Mouse (Mus musculus) layer of hippocampus, postnatal 10 days (tissue): ENCODE data around the gene Sim2. TPM values are rescaled to one million over a fixed set of nuclear protein-coding genes. Genes with fewer than 3 reads are reported as not detected.

ENCODE experiments used
- DNase-seq, 2 experiments: peaks; one replicate each; pipeline ENCODE4 v3.0.0; 2021; ENCODE audit warnings: low spot score in 2 of 2
- long read RNA-seq: library from polyadenylated mRNA; stranded (forward); transcript quantifications from one replicate; pipeline ENCODE4 v2.0.0, GENCODE M21; 2023
- total RNA-seq, 2 experiments: library from RNA; stranded (reverse); gene quantifications; 2 replicates each; pipeline ENCODE4 v1.2.3; 2021

The Sim2 gene
- total RNA-seq, result under 1 TPM; 0.09 to 0.65 TPM
- long read RNA-seq, result 0 reads

- no peak for DNase-seq
These were observed at the start of gene Sim2 for GRCm38 (mm10) chr16:94084711-94085602. Gene Sim2, plus strand, starts transcription at chr16:94084931.

DNA sequence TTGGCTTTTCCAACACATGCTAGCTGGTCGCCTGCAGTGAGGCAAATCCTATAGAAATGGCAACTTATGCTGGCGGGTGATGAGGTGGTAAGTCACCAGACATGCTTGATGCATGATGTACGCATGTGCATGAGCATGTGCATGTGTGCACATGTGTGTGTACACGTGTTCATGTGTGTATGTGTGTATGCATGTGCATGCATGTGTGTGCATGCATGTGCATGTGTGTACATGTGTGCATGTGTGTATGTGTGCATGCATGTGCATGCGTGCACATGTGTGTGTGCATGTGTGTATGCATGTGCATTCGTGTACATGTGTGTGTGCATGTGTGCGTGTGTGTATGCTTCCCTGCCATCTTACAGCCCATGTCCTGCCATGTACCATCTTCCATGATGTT is 47.5 kb upstream of the Sim2 start:
- no peak for DNase-seq

DNA sequence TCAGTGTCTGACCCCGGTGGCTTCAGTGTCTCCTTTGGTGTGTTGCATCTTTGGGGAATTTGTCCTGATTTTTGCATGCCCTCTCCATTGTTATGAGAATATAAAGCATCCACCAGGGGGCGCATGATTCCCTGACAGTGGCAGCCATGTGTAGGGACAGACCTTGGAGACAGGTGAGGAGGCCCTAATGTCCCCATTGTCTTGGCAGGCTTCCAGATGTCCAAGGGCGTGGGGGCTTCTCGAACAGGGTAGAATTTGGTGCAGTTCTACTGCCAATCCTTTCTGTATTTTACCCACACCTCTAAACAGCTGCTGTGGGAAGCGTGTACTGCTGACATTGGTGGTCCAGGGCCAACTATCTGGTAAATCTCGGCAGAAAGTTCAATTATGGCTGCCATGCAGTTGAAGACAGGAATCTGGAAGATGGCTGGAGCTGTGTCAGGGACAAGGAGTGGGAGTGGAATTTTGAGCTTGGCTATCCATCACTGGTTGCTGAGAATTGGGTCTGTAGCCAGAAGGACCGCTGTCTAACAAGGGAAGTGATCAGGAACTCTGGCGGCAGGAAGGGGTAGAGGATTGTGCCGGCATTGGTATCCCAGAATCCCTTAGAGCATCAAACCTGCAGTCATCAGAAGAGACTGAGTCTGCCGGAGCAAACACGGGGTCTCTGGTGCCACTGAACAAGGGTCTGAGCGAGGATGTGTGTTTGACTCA is 46.3 kb upstream of the Sim2 start:
- peak; percentile 58 to 62 for DNase-seq

DNA sequence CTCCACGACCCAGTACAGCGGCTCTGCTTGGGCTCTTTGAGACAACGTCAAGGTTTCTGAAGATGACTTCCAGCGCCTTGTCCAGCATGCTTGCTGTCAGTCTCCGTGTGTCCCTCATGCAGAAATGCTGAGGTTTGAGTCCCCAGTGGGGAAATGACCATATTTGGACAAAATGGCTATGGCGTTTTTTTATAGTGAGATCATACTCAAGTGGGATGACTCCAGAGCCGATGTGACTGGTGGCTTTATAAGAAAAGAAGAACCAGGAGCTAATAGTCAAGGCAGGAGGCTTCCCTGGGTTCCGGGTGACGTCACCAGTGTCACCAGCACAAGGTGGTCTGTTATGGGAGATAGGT is 45.8 kb upstream of the Sim2 start:
- no peak for DNase-seq

DNA sequence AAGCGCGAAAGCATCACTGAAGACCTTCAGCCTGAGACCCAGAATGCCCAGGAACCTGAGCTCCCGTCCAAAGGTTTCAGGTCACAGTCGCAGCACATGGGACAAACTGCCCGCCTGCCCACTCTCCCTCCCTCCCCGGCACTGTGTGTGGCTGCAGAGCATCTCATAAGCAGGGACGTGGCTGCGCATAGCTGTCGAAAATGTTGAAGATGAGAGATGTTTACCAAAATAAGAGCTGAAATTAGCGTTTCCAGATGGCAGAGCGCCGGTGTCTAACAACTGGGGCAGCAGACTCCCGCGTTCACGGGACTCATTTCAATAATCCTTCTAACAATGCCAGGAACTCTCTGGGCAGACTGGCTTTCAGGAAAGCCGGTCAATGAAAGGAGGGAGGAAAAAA is 44.2 kb upstream of the Sim2 start:
- DNase-seq, result no peak

GRCm38 (mm10) chr16:94041065-94041712 is 43.5 kb upstream of the Sim2 start:
- peak in 1 of 2 experiments; percentile 33 for DNase-seq

DNA sequence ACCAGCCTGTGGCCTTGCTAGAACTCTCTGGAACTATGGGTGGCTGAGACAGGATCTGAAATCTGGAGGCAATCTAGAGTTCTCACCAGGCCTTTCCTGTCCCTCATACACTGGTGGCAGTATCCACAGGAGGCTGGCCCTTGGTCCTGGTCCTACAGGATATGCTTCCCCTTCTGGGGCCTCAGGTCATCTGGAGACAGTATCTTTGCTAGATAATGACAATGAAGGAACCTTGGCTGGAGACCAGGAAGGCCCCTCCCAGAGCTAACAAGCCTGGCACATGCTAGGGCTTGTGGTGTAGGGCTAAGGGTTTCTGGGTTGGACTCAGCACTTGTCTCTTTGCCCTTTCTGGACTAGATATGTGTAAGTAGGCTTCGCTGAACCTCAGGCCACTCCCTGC is 40.9 kb upstream of the Sim2 start:
- no peak for DNase-seq

DNA sequence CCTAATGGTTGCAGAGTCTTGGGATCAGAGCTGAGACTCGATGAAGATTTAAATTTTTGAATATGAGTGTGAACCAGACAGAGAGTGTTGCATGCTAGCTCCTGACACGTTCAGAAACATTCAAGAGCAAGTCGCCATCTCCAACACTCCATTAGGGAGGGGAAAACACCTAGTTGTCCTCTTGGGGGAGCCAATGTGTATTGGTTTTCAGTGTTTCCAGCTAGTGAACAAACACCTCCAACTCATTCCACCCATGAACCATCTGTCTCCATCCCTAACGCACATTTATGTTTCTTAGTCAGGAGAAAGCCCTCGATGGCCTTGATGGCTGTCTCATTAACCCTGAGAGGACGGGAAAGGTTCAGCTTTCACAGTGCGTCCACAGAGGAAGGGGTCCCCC is 39.7 kb upstream of the Sim2 start:
- DNase-seq, result no peak

DNA sequence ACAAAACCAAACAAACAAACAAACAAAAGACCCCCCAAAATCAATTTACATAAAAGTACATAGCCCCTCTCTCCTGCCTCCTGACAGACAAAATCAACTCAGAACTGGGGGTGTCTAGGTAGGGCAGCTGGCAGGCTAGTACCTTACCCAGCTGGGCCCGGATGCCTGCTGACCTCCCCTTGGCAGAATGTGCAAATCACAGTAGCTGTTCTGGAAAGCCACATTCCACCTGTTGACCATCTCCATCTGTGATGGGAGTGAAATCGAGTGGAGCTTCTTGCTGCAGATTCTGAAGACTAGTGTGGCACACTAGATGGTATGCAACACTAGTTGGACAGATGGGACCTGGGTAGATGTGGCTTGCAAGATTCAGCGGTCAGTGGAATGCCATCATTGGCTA is 34.4 kb upstream of the Sim2 start:
- no peak for DNase-seq

- no peak for DNase-seq
These were observed 29.6 kb upstream of the Sim2 start for GRCm38 (mm10) chr16:94055176-94055575.

GRCm38 (mm10) chr16:94055576-94055975 is 29.2 kb upstream of the Sim2 start:
- no peak for DNase-seq

- no peak for DNase-seq
These were observed 24.9 kb upstream of the Sim2 start for GRCm38 (mm10) chr16:94059820-94060219.

DNA sequence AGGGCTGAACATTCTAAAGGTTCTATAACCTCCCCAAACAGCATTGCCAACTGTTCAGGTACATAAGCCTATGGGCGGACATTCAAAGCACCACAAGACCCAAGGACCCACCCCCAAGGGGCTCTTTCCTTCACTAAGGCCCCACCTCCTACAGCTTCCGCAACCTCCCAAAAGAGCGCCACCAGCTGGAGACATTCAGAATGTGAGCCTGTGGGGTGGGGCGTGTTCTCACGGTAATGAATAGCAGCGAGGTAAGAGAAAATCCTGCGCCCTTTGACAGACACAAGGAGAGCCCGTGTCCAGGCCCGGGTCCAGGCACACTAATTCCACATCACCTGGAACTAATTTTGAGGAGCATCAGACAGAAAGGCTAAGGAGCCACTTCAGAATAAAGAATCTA is 20.5 kb upstream of the Sim2 start:
- DNase-seq, result no peak

DNA sequence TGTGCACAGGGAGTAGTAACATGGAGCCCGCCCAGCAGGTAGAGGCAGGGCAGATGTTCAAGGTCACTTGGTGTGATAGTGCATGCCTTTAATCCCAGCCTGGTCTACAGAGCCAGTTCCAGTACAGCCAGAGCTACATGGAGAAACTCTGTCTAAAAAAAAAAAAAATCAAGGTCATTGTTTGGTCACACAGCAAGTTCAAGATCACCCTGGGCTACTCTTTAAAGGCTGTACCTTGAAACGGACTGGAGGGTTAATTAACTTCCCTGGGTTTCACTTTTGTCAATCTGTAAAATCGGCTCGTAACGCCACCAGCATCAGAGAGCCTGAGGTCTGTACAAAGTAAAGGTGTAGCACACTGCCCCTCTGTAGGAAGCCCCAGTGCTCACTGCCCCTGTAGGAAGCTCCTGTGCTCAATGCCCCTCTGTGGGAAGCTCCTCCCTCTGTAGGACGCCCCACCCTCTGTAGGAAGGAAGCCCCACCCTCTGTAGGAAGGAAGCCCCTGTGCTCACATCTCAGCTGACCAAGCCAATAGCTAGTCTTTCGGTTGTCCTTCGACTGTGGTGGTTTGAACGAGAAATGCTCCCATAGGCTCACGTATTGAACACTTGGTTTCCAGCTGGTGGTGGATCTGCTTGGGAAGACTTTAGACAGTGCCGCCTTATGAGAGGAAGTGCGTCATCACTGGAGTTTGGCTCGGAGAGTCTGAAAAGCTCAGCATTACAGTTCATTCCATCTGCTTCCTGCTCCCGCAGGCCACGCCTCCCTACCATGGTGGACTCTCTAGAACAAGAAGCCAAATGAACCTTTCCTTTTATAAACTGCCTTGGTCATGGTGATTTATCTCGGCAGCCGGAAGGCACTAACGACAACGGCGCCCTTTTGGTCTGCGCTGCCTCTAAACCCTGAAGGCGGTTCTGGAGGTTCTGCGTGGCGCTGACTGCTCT is 18.7 kb upstream of the Sim2 start:
- DNase-seq, result no peak

GRCm38 (mm10) chr16:94066771-94067170 is 18.0 kb upstream of the Sim2 start:
- DNase-seq, result no peak

DNA sequence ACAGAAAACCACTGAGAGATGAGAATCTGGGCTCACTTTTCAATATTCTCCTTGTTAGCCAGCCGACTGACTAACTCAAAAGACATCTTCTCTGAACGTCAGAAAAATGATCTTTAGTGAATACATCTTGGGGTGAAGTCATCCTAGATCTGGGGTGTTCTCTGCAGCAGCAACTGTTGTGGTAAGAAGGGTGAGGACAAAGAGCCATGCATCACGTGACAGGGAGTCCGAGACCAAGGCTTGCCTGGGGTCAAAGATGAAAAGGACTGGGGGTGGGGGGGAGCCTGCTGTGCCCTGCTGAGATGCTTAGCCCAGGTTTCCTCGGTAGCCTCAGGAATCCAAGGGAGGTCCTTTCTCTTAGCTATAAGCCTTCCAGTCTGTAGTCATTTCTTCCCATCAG is 17.5 kb upstream of the Sim2 start:
- DNase-seq, result no peak

- no peak for DNase-seq
These were observed 15.7 kb upstream of the Sim2 start for GRCm38 (mm10) chr16:94069061-94069460.

DNA sequence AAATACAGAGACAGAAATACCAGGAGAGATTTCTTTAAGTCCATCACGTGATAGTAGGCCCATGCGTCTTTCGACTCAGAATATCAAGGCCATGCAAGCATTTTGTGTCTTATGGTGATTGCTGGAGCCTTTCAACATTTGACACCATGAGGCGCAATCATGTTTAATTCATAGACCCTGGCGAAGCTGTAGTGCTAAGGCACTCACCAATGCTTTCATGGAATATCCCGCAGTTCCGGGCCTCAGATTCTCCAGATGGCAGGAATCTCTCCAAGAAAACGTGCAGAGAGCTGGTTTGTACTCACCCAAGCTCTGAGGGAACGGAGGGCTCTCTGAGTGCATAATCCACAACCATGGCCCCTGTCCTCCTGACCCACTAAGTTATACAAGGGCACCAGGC is 13.8 kb upstream of the Sim2 start:
- no peak for DNase-seq

DNA sequence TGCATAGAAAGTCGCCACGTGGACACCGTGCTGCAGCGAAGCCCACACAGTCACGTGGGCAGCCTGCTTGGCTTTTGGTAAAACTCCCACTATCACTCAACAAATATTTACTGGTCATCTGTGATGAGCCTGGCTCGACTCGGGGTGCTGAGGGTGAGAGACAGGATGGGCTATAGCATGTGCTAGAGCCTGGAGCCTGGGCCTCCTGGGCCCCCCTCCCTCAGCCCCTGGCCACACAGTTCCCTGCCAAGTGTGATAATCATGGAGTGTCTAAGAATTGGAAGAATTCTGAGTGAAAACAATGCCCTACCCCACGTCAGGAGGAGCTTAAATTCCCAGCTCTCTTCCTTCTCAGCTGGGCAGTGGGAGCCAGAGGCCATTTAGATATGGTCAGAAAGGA is 13.3 kb upstream of the Sim2 start:
- no peak for DNase-seq

DNA sequence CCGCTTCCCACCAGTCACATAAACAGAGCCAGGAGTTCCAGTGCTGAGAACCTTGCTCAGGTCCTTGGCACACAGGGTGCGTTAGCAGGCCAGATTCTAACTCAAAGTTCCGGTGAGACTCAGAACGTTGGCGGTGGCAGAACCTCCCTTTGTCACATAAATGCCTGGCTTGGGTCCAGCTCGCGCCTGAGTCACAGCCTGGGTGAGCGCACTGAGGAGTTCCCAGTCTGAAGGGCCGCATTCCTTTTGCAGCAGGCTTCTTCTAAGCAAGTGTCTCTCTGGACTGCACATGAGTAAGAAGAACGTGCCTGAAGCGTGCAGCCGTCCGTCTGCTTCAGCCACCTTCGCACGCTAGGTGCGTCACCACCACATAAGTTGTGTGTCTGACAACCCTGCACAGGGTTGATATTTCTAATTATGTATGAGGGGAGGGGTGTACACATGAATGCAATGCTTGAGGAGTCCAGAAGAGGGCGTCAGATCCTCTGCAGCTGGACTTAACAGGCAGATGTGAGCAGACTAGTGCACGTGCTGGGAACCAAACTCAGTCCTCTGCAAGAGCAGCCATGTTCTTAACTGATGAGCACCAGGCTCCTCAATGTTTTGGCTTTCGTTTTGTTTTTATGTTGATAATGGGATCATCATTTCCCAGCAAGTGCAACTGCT is 9.2 kb upstream of the Sim2 start:
- no peak for DNase-seq
